Mouse (Mus musculus) MEL (cell line): Measurements from ENCODE around the gene Dapp1.

ENCODE experiments used
- BHLHE40 ChIP-seq: IDR thresholded peaks from 2 replicates; pipeline ENCODE4 v1.6.1; 2012; ENCODE audit warnings: low read depth, mild to moderate bottlenecking, inconsistent platforms, low read length, improper control_type of control experiment, borderline replicate concordance
- CTCF ChIP-seq, 3 experiments: IDR thresholded peaks in 2 of 3; conservative IDR thresholded peaks in 1 of 3; 2 replicates each; pipeline ENCODE4 v1.5.1; 2011 to 2012; ENCODE audit warnings: low read length in 3 of 3, low read depth in 2 of 3, mild to moderate bottlenecking in 2 of 3, improper control_type of control experiment in 1 of 3, inconsistent platforms in 1 of 3, mixed read lengths in 1 of 3, moderate library complexity in 1 of 3; ENCODE audit not compliant: control insufficient read depth in 1 of 3, insufficient read depth in 1 of 3, poor library complexity in 1 of 3, severe bottlenecking in 1 of 3
- MEF2A ChIP-seq: IDR thresholded peaks from 2 replicates; pipeline ENCODE4 v1.6.1; 2014; ENCODE audit warnings: low read depth, mild to moderate bottlenecking, inconsistent platforms, low read length, improper control_type of control experiment; ENCODE audit not compliant: poor library complexity, insufficient replicate concordance, severe bottlenecking; ENCODE audit errors: extremely low read depth
- NELFE ChIP-seq: IDR thresholded peaks from 2 replicates; pipeline ENCODE4 v1.6.1; 2011; ENCODE audit warnings: low read depth, low read length, improper control_type of control experiment
- POLR2A ChIP-seq, 2 experiments: IDR thresholded peaks; 2 replicates each; pipeline ENCODE4 v1.6.1; 2011 to 2012; ENCODE audit warnings: low read length in 2 of 2, mild to moderate bottlenecking in 2 of 2, control low read depth in 1 of 2, improper control_type of control experiment in 1 of 2, low read depth in 1 of 2, moderate library complexity in 1 of 2; ENCODE audit not compliant: control insufficient read depth in 1 of 2, insufficient read depth in 1 of 2, poor library complexity in 1 of 2
- POLR2AphosphoS2 ChIP-seq: IDR thresholded peaks from 2 replicates; pipeline ENCODE4 v1.6.1; 2011; ENCODE audit warnings: low read length, improper control_type of control experiment
- RAD21 ChIP-seq: IDR thresholded peaks from 2 replicates; pipeline ENCODE4 v1.6.1; 2011; ENCODE audit warnings: mild to moderate bottlenecking, low read depth, low read length, improper control_type of control experiment
- RCOR1 ChIP-seq: IDR thresholded peaks from 2 replicates; pipeline ENCODE4 v1.6.1; 2012; ENCODE audit warnings: low read depth, mild to moderate bottlenecking, inconsistent platforms, low read length, improper control_type of control experiment
- TAL1 ChIP-seq: IDR thresholded peaks from 2 replicates; pipeline ENCODE4 v1.6.1; 2012; ENCODE audit warnings: mild to moderate bottlenecking, inconsistent platforms, low read length, moderate library complexity, mixed read lengths
- USF1 ChIP-seq: IDR thresholded peaks from 2 replicates; pipeline ENCODE4 v1.6.1; 2014; ENCODE audit warnings: low read depth, mild to moderate bottlenecking, inconsistent platforms, low read length, improper control_type of control experiment, moderate library complexity

DNA sequence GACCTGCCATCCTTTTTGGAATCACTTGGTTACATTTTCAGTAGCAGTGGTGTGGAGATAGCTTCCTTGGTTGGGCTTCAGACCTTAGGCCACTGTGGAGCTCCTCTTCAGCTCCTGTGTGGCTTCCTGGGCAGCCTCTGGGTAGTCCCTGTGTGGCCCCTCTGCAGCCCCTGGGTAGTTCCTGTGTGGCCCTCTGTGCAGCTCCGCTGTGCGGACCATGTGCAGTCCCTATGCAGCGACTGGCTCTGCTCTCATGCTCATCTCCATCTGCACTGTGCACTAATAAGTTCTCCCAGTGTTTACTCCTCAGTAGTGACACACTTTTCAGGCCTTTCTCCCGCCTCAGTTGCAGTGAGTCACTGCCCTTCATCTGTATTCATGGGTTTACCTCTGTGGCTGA is 89.2 kb downstream of the Dapp1 start:
- no peak for TF ChIP-seq USF1
- no peak for TF ChIP-seq RAD21
- no peak for TF ChIP-seq MEF2A
- no peak for TF ChIP-seq CTCF (IDR thresholded peaks at IDR 0.05 in 2 of 3, conservative IDR thresholded peaks at IDR 0.05 in 1 of 3; ENCODE audit: control insufficient read depth in 1 of 3, insufficient read depth in 1 of 3, low read depth in 2 of 3, low read length in 3 of 3, poor library complexity in 1 of 3, severe bottlenecking in 1 of 3)
- TF ChIP-seq NELFE, result no peak
- no peak for TF ChIP-seq RCOR1
- no peak for TF ChIP-seq TAL1
- no peak for TF ChIP-seq POLR2AphosphoS2
- no peak for TF ChIP-seq POLR2A (IDR thresholded peaks at IDR 0.05; ENCODE audit: control insufficient read depth in 1 of 2, insufficient read depth in 1 of 2, low read depth in 1 of 2, low read length in 2 of 2, poor library complexity in 1 of 2)
- TF ChIP-seq BHLHE40, result no peak
